Mouse (Mus musculus): ENCODE measurements around the gene Hspa2.

- TF ChIP-seq CTCF (IDR thresholded peaks at IDR 0.05; ENCODE audit: control insufficient read depth, insufficient read depth, low read length) (no peak), POLR2A (IDR thresholded peaks at IDR 0.05; ENCODE audit: borderline replicate concordance, control insufficient read depth, low read depth, low read length) (no peak)
Measured at GRCm38 (mm10) chr12:76444359-76444772, 40.4 kb downstream of the Hspa2 start.
